Mouse (Mus musculus) gastrocnemius, postnatal 36 days (tissue): ENCODE measurements around the gene Wdfy1. TPM values are rescaled to one million over a fixed set of nuclear protein-coding genes. Genes with fewer than 3 reads are reported as not detected.
A peak's percentile ranks its signal among the peaks of the same experiment; 100 is the strongest.

Source experiments
- DNase-seq, 2 experiments: peaks; one replicate each; pipeline ENCODE4 v3.0.0; 2022
- intact Hi-C: fragments of 180-260 bp; cut with DNase I; formaldehyde crosslinking; loops from one replicate; pipeline ENCODE4 v1.15.1; 2025
- long read RNA-seq, 2 experiments: library from polyadenylated mRNA; stranded (forward); transcript quantifications; one replicate each; pipeline ENCODE4 v2.0.0; 2021
- total RNA-seq, 2 experiments: library from RNA; stranded (reverse); gene quantifications; 2 replicates each; pipeline ENCODE4 v1.2.3; 2021

The Wdfy1 gene
- 10 to 100 TPM; 11.4 to 11.5 TPM for total RNA-seq
- long read RNA-seq, experiment 1, full-length matches to known transcripts = 3 of 7 reads
- long read RNA-seq, experiment 1, partial matches to known transcripts = 0 of 7 reads
- long read RNA-seq, experiment 1, other reads (novel, unspliced or antisense) = 4 of 7 reads
- long read RNA-seq, experiment 2, full-length matches to known transcripts = 5 of 10 reads
- long read RNA-seq, experiment 2, partial matches to known transcripts = 1 of 10 reads
- long read RNA-seq, experiment 2, other reads (novel, unspliced or antisense) = 4 of 10 reads

GRCm38 (mm10) chr1:79775927-79776458 is at the start of gene Wdfy1, which contains the start of gene Mrpl44:
Gene Wdfy1 (minus strand): TSS chr1:79776143.
Gene Mrpl44 (plus strand): TSS chr1:79776018.
- intact Hi-C loops = loop anchor here (5.0 kb wide), 1 partner anchor 69 kb away; no protein-coding TSS in a partner anchor

GRCm38 (mm10) chr1:79823951-79824633 is 48.1 kb upstream of the Wdfy1 start:
- intact Hi-C loops = no loop called here
- DNase-seq = no peak

More at GRCm38 (mm10) chr1:79775927-79776458, at the start of gene Wdfy1, which contains the start of gene Mrpl44:
- peak; percentile 95 to 100 for DNase-seq

GRCm38 (mm10) chr1:79822806-79823525 is 47.0 kb upstream of the Wdfy1 start:
- DNase-seq = peak; percentile 64 to 68
- intact Hi-C loops = no loop called here

GRCm38 (mm10) chr1:79819296-79819879 is 43.4 kb upstream of the Wdfy1 start:
- peak in 1 of 2 experiments; percentile 7 for DNase-seq
- intact Hi-C loops = loop anchor here (5.0 kb wide), 1 partner anchor 33 kb away; no protein-coding TSS in a partner anchor

GRCm38 (mm10) chr1:79815446-79815845 is 39.5 kb upstream of the Wdfy1 start:
- no peak for DNase-seq
- intact Hi-C loops = loop anchor here (5.0 kb wide), 1 partner anchor 37 kb away; no protein-coding TSS in a partner anchor

- no peak for DNase-seq
- intact Hi-C loops = no loop called here
These were observed 33.5 kb upstream of the Wdfy1 start for GRCm38 (mm10) chr1:79809447-79809846.

- DNase-seq = no peak
- intact Hi-C loops = no loop called here
These were observed 30.9 kb upstream of the Wdfy1 start for GRCm38 (mm10) chr1:79806865-79807264.

- intact Hi-C loops = no loop called here
- DNase-seq = no peak
These were observed 27.7 kb upstream of the Wdfy1 start for GRCm38 (mm10) chr1:79803614-79804013.

GRCm38 (mm10) chr1:79802858-79803427 is 27.0 kb upstream of the Wdfy1 start:
- DNase-seq = no peak
- intact Hi-C loops = no loop called here

- no peak for DNase-seq
- intact Hi-C loops = no loop called here
These were observed 21.1 kb upstream of the Wdfy1 start for GRCm38 (mm10) chr1:79797084-79797483.

GRCm38 (mm10) chr1:79786267-79786927 is 10.5 kb upstream of the Wdfy1 start:
- DNase-seq = no peak
- intact Hi-C loops = loop anchor here (1.0 to 5.0 kb wide), 2 partner anchors 320 to 391 kb away; no protein-coding TSS in a partner anchor

- intact Hi-C loops = no loop called here
- DNase-seq = no peak
These were observed 6.5 kb upstream of the Wdfy1 start for GRCm38 (mm10) chr1:79782433-79782832.

- DNase-seq = no peak
- intact Hi-C loops = loop anchor here (5.0 kb wide), 1 partner anchor 71 kb away; no protein-coding TSS in a partner anchor
These were observed 2.1 kb upstream of the Wdfy1 start for GRCm38 (mm10) chr1:79778011-79778410.

- DNase-seq = no peak
- intact Hi-C loops = no loop called here
These were observed 1.7 kb downstream of the Wdfy1 start for GRCm38 (mm10) chr1:79774164-79774780.

GRCm38 (mm10) chr1:79768231-79768630 is 7.7 kb downstream of the Wdfy1 start:
- DNase-seq = no peak
- intact Hi-C loops = no loop called here

- DNase-seq = no peak
- intact Hi-C loops = loop anchor here (5.0 kb wide), 1 partner anchor 57 kb away; no protein-coding TSS in a partner anchor
These were observed 11.5 kb downstream of the Wdfy1 start for GRCm38 (mm10) chr1:79764483-79764882.

- no peak for DNase-seq
- intact Hi-C loops = loop anchor here (5.0 kb wide), 1 partner anchor 57 kb away; no protein-coding TSS in a partner anchor
These were observed 11.9 kb downstream of the Wdfy1 start for GRCm38 (mm10) chr1:79764031-79764430.
